Mouse (Mus musculus) lung, postnatal 14 days (tissue): Measurements from ENCODE around the gene Tmprss7.

Experiments used
- DNase-seq: peaks from one replicate; pipeline ENCODE4 v3.0.0; 2021

Tmprss7 gene

GRCm38 (mm10) chr16:45693558-45693957, at the start of gene Tmprss7:
Gene Tmprss7 (minus strand): TSS chr16:45693658.
- DNase-seq: no peak

GRCm38 (mm10) chr16:45742615-45743476, 49.4 kb upstream of the Tmprss7 start, which contains the start of gene Abhd10:
Gene Abhd10 (minus strand): TSS chr16:45742955.
- DNase-seq: peak; percentile 96

- DNase-seq: no peak
These were observed 44.4 kb upstream of the Tmprss7 start for GRCm38 (mm10) chr16:45737880-45738279.

GRCm38 (mm10) chr16:45736724-45737123, 43.3 kb upstream of the Tmprss7 start:
- no peak for DNase-seq

- no peak for DNase-seq
These were observed 35.7 kb upstream of the Tmprss7 start for GRCm38 (mm10) chr16:45729163-45729562.

- no peak for DNase-seq
These were observed 31.3 kb upstream of the Tmprss7 start for GRCm38 (mm10) chr16:45724742-45725102.

- peak; percentile 12 for DNase-seq
These were observed 30.7 kb upstream of the Tmprss7 start, which contains the start of gene Tagln3 for GRCm38 (mm10) chr16:45724061-45724741. Gene Tagln3 (minus strand): TSS chr16:45724608.

- no peak for DNase-seq
These were observed 29.9 kb upstream of the Tmprss7 start for GRCm38 (mm10) chr16:45723172-45723901.

GRCm38 (mm10) chr16:45722460-45722951, 29.0 kb upstream of the Tmprss7 start:
- DNase-seq: no peak

GRCm38 (mm10) chr16:45720022-45720630, 26.7 kb upstream of the Tmprss7 start:
- no peak for DNase-seq

GRCm38 (mm10) chr16:45718296-45718695, 24.8 kb upstream of the Tmprss7 start:
- no peak for DNase-seq

GRCm38 (mm10) chr16:45714489-45715150, 21.2 kb upstream of the Tmprss7 start:
- no peak for DNase-seq

GRCm38 (mm10) chr16:45713878-45714277, 20.4 kb upstream of the Tmprss7 start:
- no peak for DNase-seq

- DNase-seq: no peak
These were observed 19.8 kb upstream of the Tmprss7 start for GRCm38 (mm10) chr16:45713261-45713660.

GRCm38 (mm10) chr16:45711263-45711662, 17.8 kb upstream of the Tmprss7 start:
- no peak for DNase-seq

GRCm38 (mm10) chr16:45699301-45699700, 5.8 kb upstream of the Tmprss7 start:
- DNase-seq: no peak

GRCm38 (mm10) chr16:45697996-45698395, 4.5 kb upstream of the Tmprss7 start:
- DNase-seq: no peak

GRCm38 (mm10) chr16:45695445-45696160, 2.1 kb upstream of the Tmprss7 start:
- no peak for DNase-seq

GRCm38 (mm10) chr16:45692851-45693250, 607 bp downstream of the Tmprss7 start:
- DNase-seq: no peak

GRCm38 (mm10) chr16:45690178-45690577, 3.3 kb downstream of the Tmprss7 start:
- DNase-seq: no peak

GRCm38 (mm10) chr16:45686833-45687232, 6.6 kb downstream of the Tmprss7 start:
- DNase-seq: no peak
